ENCODE assay signal across 8 mouse cellular contexts in genomic region chr3:67463001-67463400, GRCm38 (mm10). TPM values are rescaled to one million over a fixed set of nuclear protein-coding genes. Genes with fewer than 3 reads are reported as not detected.
DNase-seq lines count a peak whose midpoint lies in the region; ATAC-seq lines count a peak whose summit lies in the region.

No protein-coding gene starts in this region.

- peak overlapping the region; percentile 65 for H3K4me3 ChIP-seq in embryonic facial prominence, embryonic 12.5 days
- H3K4me3 ChIP-seq in limb, embryonic 10.5 days = peak overlapping the region; percentile 70
- peak overlapping the region; percentile 60 for H3K4me3 ChIP-seq in neural tube, embryonic 15.5 days (replicated peaks)

- H3K27ac ChIP-seq in embryonic facial prominence, embryonic 12.5 days = peak overlapping the region; percentile 86
- peak overlapping the region; percentile 89 for H3K27ac ChIP-seq in limb, embryonic 10.5 days
- H3K27ac ChIP-seq in neural tube, embryonic 15.5 days (replicated peaks) = peak overlapping the region; percentile 82

- H3K27me3 ChIP-seq in embryonic facial prominence, embryonic 12.5 days = no peaks in the 10 kb centered on the region
- no peaks in the 10 kb centered on the region for H3K27me3 ChIP-seq in limb, embryonic 10.5 days (ENCODE audit: low read depth, poor library complexity, severe bottlenecking)
- H3K27me3 ChIP-seq in neural tube, embryonic 15.5 days (replicated peaks) = no peaks in the 10 kb centered on the region

- DNase-seq in embryo, embryonic 10 days (ENCODE audit: low spot score) = peak; percentile 20
- no peak for DNase-seq in embryo, embryonic 9.5 days (ENCODE audit: extremely low spot score)
- DNase-seq in 3T3-L1 (ENCODE audit: low read depth, low spot score) = peak; percentile 52
- peak; percentile 44 for DNase-seq in limb, embryonic 10.5 days (ENCODE audit: low spot score)
- no peak for DNase-seq in spleen, adult 12 weeks (ENCODE audit: low spot score)
- DNase-seq in frontal cortex, postnatal 14 days (ENCODE audit: low spot score in 2 of 2) = no peak

- H3K4me2 ChIP-seq in embryonic facial prominence, embryonic 12.5 days (replicated peaks) = peak overlapping the region; percentile 84
- peak overlapping the region; percentile 89 for H3K4me2 ChIP-seq in neural tube, embryonic 15.5 days

- WGBS in embryonic facial prominence, embryonic 12.5 days = under 1% methylated on average over 12 of the region's 12 CpGs
- 2% methylated on average over 12 of the region's 12 CpGs for WGBS in limb, embryonic 10.5 days
- 5% methylated on average over 12 of the region's 12 CpGs for WGBS in neural tube, embryonic 15.5 days

- H3K4me1 ChIP-seq in embryonic facial prominence, embryonic 12.5 days = peaks cover 6% of the 10 kb centered on the region
- peaks cover 18% of the 10 kb centered on the region for H3K4me1 ChIP-seq in limb, embryonic 10.5 days
- peaks cover 17% of the 10 kb centered on the region for H3K4me1 ChIP-seq in neural tube, embryonic 15.5 days

- peak overlapping the region; percentile 74 for H3K9ac ChIP-seq in embryonic facial prominence, embryonic 12.5 days
- H3K9ac ChIP-seq in neural tube, embryonic 15.5 days (replicated peaks) = peak overlapping the region; percentile 64

- no peaks in the 10 kb centered on the region for H3K9me3 ChIP-seq in embryonic facial prominence, embryonic 12.5 days
- no peaks in the 10 kb centered on the region for H3K9me3 ChIP-seq in limb, embryonic 10.5 days (replicated peaks)
- H3K9me3 ChIP-seq in neural tube, embryonic 15.5 days (replicated peaks) = no peaks in the 10 kb centered on the region

- H3K36me3 ChIP-seq in embryonic facial prominence, embryonic 12.5 days = peaks cover 30% of the 10 kb centered on the region
- H3K36me3 ChIP-seq in limb, embryonic 10.5 days = peaks cover 54% of the 10 kb centered on the region
- H3K36me3 ChIP-seq in neural tube, embryonic 15.5 days = peaks cover 21% of the 10 kb centered on the region

- no peak for ATAC-seq in embryonic facial prominence, embryonic 12.5 days (ENCODE audit: insufficient number of reproducible peaks, insufficient read depth, low FRiP score, low TSS enrichment)
- no peak; the same call in 1 of the 2 replicates for ATAC-seq in neural tube, embryonic 15.5 days (ENCODE audit: low FRiP score)

RNA-seq across cellular contexts. Expression of gene Lxn, which starts 0.7 kb away (rescaled TPM):
- 93.1 and 96.6 TPM in 2 replicates for polyA plus RNA-seq in embryonic facial prominence, embryonic 12.5 days (2016; fragmentation: Nextera tagmentation; extraction: Ambion mirVana)
- 70.5 and 97.8 TPM in 2 replicates for polyA plus RNA-seq in limb, embryonic 10.5 days (2016; fragmentation: Nextera tagmentation; extraction: Ambion mirVana)
- 191 and 236 TPM in 2 replicates for polyA plus RNA-seq in neural tube, embryonic 15.5 days (2015; fragmentation: Nextera tagmentation; extraction: Ambion mirVana)

RNA-seq across cellular contexts. Expression of gene Gfm1, which starts 33.1 kb away (rescaled TPM):
- polyA plus RNA-seq in embryonic facial prominence, embryonic 12.5 days (2016; fragmentation: Nextera tagmentation; extraction: Ambion mirVana) = 46.3 and 47.2 TPM in 2 replicates
- polyA plus RNA-seq in limb, embryonic 10.5 days (2016; fragmentation: Nextera tagmentation; extraction: Ambion mirVana) = 61.9 and 63.4 TPM in 2 replicates
- 31.2 and 34.0 TPM in 2 replicates for polyA plus RNA-seq in neural tube, embryonic 15.5 days (2015; fragmentation: Nextera tagmentation; extraction: Ambion mirVana)

RNA-seq across cellular contexts. Expression of gene Rarres1, which starts 52.3 kb away (rescaled TPM):
- 0.95 and 1.6 TPM in 2 replicates for polyA plus RNA-seq in embryonic facial prominence, embryonic 12.5 days (2016; fragmentation: Nextera tagmentation; extraction: Ambion mirVana)
- polyA plus RNA-seq in limb, embryonic 10.5 days (2016; fragmentation: Nextera tagmentation; extraction: Ambion mirVana) = 0.95 and 5.5 TPM in 2 replicates
- polyA plus RNA-seq in neural tube, embryonic 15.5 days (2015; fragmentation: Nextera tagmentation; extraction: Ambion mirVana) = 3.3 and 3.9 TPM in 2 replicates

Comparison
In these comparisons a context has a peak if more than half of its experiments do, and no peak if none do; other contexts are left out.
1. DNase-seq: peak in embryo, embryonic 10 days (single experiment), 3T3-L1 (single experiment) and limb, embryonic 10.5 days (single experiment); none in embryo, embryonic 9.5 days (single experiment), spleen, adult 12 weeks (single experiment) and frontal cortex, postnatal 14 days (0 of 2).
2. Peak in every context shown above with its lines, with median percentiles within 50 percentile points of each other: H3K27ac ChIP-seq and H3K4me3 ChIP-seq.